Mouse (Mus musculus): ENCODE measurements around the gene Alox8.

- TF ChIP-seq CTCF (IDR thresholded peaks at IDR 0.05; ENCODE audit: extremely low read depth, insufficient read depth, low read length) (0 out of 2 replicates have a peak, but pooled peaks have one; percentile 2), POLR2A (IDR thresholded peaks at IDR 0.05; ENCODE audit: extremely low read depth, insufficient read depth, low read length) (no peak)
These were observed 17.5 kb downstream of the Alox8 start for GRCm38 (mm10) chr11:69180120-69180519.

All from cortical plate, adult 2 months (tissue).